Mouse (Mus musculus) urinary bladder, postnatal 10 days (tissue): ENCODE data around the gene Kif26b.

Experiments used
- DNase-seq: peaks from one replicate; pipeline ENCODE4 v3.0.0; 2022; ENCODE audit warnings: low spot score

The Kif26b gene

DNA sequence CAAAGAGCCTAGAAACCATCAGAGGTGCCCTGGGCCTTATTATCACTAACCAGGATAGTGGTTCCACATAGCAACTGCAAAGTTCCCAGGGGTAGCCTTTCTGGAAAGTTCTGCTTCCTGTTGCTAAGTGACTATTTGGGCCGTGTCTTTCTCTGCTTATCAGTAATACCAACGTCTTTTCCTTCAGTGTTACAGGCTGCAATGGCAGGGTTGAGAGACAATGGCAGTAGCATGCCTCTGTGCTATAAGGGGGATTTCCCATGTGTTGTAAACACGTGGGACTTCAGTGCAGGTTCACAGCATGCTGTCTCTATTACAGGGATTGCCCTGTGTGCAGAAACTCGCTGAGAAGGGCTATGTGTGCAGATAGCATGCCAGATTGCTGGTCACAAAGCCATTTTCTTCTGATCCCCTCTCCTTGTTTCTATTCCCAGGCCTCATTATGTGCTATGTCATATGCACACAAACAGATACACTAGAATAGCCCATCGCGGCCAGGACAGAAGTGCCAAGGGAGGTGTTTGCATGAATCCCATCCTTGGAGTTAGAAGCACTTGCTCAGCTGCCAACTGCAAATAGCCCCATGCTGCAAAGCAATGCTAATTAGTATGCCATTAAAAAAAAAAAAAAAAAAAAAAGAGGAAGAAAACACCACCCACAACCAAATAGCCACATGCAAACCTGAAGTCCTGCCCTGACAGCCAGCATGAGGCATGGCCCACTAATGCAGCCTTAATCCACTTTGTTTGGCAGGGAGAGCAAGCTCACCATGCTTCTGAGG is 384.2 kb downstream of the Kif26b start:
- DNase-seq = no peak

DNA sequence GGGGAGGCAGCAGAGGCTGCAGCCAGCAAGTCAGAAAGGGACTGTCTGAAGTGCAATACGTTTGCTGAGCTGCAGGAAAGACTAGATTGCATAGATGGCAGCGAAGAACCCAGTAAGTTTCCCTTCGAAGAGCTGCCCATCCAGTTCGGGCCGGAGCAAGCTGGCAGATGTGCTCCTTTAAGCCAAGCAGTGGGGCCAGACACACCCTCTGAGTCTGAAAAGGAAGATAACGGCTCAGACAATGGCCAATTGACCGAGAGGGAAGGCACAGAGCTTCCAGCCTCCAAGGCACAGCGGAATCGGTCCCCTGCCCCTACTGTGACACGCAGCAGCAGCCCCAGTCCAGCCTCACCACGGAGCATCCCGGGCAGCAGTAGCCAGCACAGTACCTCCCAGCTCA is 386.1 kb downstream of the Kif26b start:
- no peak for DNase-seq

DNA sequence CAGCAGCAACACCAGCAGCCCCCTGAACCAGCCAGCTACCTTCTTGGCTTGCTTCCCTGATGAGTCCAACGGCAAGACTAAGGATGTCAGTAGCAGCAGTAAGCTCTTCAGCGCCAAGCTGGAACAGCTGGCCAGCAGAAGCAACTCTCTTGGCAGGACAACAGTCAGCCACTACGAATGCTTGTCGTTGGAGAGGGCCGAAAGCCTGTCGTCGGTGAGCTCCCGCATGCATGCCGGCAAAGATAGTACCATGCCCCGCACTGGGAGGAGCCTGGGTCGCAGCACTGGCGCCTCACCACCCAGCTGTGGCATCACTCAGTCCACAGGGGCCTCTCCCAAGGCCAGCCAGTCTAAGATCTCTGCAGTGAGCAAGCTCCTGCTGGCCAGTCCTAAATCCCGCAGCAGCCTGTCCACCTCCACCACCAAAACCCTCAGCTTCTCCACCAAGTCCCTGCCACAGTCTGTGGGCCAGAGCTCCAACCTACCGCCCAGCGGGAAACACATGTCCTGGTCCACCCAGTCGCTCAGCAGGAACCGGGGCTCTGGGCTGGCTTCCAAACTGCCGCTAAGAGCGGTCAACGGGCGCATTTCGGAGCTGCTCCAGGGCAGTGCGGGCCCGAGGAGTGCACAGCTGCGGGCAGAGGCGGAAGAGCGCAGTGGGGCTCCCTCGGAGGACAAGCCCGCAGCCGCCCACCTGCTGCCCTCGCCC is 388.4 kb downstream of the Kif26b start:
- DNase-seq = no peak

DNA sequence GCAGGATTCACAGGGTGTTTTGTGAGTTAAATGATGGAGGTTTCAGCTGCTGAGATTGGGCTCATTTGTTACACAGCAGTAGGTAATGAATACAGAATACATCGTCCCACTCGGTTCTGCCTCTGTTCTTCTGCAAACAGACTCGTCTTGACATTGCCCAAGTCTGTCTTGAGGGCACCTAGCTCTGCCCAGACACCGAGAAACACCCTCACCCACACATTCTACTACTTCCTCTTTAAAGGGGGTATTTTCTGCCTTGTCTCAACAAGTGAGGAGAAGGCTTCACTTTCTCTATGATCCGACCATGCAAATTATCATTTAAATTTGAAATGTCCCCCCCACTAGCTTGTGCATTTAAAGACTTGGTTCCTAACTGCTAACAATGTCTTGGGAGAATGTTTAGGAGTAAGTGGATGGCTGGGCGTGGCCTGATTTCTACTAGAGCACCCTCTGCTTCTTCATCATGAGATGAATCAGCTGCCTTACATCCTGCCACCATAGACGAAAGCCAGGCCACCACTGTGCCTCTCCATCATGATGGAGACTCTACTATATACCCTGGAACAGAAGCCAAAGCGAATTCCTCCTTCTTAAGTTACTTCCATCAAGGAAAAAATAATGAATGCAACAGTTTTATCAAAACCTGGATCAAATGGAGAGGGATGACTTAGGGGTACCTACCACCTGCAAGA is 395.7 kb downstream of the Kif26b start:
- no peak for DNase-seq

DNA sequence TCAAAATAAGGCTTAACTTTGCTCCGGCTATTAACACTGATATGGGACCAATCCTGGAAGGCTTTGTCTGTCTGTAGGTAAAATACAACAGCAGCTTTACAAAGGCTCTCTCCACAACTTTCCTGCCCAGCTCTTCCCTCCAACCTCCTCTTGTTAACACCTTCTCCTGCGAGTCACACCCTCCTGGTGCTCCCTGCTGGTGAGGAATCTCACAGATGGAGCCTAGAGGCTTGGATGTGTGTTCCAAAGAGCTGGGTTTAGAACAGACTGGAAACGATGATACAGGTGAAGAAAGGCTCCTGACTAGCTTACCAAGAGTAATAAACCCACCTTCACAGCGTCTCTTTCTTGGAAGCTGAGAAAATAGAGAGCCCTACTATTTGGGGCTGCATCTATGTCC is 400.6 kb downstream of the Kif26b start:
- DNase-seq = no peak

DNA sequence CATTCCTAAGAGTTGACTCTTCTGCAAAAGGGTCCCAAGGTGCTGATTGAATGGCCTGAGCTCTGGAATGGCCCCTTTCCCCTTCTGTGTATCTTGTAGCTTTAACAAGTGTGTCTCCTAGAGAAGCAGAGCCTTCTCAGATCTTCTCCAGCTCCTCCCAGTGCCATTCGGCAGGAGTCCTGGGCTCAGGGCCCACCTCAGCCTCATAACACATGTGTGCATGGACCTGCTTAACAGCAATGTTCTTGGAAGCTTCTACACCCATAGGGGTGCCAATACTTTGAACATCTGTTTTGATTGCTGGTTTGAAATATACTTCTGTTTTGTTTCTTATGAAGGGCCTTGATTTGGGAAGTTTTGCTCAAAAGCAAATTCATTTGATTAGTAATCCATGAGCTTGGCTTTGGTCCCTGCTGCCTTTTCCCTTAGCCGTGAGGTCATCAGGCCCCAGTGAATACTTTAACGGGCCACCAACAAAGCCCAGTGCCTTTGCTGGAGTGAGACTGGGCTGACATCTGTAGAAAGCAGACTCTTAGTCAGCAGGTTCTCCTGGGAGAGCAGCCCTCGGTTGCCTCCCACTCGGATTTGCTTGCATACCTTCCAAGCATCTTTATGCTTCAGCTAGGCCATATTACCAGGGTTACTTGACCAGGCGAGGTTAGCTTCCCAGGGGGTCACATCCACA is 405.2 kb downstream of the Kif26b start:
- DNase-seq = no peak

DNA sequence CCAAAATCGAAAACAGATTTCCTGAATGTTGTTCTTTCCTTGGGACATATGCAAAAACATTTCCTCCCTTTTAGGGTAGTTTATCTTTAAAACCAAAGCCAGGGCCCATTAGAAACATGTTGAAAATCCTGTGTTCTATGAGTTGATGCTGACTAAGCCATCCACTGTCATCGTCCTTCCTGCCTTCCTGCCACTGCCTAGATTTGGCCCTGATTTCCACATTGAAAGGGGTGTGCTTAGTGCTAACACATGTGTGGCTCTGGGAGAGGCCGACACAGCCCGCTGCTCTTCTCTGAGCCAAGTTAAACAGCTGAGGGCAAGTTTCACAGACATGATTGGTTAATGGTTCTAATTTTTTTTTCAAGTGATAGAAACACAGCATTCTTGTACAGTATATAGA is 407.5 kb downstream of the Kif26b start:
- no peak for DNase-seq

DNA sequence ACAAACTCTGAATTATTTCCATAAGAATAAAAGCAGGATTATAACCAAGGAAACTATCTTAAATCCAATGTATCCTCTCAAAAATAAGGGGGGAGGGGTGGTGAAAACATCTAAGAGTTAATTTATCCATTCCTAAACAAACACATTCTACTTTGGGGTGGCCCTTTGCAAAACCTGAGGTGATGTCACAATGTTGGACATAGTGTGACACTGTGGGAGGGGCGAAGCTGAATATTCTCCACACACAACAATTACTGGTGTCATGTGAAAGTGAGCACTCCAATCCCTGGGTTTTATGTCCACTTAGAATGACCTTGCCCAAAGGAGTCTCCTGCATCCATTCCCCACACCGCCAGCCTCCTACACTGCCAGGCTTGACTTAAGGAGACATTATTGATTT is 408.1 kb downstream of the Kif26b start:
- DNase-seq = no peak

DNA sequence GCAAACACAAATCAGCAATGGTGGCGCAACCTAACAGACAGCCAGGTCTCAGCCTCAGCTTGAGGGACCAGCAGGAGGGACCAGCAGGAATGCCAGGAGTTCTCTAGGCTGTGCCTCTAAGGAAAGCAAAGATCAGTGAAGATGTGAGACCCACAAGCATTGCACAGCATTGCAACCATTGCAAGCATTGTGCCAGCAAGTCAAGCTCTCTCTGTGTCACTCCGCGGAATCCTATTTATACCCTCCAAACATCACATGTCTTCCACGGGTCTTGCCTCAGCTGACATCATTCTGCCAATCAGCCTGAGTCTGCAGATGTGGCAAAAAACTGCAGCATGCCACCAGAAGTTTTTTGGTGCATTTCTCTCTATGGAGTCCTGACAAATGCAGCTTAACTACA is 411.4 kb downstream of the Kif26b start:
- DNase-seq = no peak

DNA sequence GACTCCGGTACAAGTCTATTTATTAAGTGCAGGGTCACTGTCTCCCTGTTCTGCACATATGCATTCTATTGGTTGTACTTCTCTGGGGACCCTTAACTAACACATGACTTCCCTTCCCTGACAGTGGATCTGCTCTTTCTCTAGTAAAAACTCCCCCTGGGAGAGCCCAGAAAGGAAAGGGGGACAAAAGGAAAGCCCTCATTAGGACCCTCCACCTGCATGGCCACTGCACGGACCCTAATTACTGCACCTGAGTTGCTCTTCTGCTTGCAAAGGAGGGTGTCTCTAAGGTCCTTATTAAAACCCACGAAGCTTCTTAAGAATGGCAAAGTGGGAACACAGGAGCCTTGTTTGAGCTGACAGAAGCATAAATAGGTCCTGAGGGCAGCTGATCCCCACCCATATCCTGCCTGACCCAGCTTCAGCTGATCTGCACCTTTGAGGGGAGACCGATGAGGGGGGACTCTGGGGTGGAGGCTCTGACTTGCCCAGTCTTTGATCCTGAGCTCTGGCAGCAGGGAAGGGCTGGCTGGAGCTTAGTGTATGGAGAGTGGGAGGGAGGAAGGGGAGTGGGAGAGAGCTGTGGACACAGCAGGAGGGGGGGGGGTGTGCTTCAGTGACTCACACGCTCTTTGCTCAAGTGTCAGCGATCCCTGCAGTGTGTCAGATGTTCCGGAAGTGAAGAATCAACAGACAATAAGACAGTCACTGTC is 413.5 kb downstream of the Kif26b start:
- no peak for DNase-seq

DNA sequence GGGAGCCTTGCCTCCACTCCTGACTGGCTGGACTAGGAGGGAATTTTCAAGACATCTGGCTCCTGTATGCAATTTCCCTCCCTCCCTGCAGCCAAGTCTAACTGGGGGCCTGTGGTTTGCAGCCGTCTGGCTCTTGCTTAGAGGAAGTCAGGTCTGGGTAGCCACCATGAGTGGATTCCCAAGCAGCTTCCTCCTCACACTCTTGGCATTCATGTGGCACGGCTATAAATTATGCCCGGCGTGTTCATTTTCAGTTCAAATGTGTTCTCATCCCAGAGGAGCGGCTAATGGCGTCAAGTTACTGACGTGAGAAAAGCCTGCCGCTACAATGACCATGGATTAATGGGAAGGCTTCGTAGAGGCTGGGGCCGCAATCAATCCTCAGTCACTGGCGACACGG is 424.0 kb downstream of the Kif26b start:
- DNase-seq = no peak

DNA sequence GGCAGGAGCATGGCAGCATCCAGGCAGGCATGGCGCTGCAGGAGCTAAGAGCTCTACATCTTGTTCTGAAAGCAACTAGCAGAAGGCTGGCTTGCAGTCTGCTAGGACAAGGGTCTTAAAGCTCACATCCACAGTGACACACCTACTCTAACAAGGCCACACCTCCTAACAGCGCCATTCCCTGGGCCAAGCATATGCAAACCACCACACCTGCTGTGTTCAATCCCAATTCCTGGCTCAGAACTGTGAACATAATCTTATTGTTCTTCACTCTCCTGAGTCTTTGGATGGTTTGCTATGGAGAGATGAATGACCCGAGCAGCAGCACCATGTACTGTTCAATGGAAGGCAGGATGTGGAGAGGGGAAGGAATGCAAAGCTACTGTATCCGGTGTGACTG is 429.7 kb downstream of the Kif26b start:
- no peak for DNase-seq

DNA sequence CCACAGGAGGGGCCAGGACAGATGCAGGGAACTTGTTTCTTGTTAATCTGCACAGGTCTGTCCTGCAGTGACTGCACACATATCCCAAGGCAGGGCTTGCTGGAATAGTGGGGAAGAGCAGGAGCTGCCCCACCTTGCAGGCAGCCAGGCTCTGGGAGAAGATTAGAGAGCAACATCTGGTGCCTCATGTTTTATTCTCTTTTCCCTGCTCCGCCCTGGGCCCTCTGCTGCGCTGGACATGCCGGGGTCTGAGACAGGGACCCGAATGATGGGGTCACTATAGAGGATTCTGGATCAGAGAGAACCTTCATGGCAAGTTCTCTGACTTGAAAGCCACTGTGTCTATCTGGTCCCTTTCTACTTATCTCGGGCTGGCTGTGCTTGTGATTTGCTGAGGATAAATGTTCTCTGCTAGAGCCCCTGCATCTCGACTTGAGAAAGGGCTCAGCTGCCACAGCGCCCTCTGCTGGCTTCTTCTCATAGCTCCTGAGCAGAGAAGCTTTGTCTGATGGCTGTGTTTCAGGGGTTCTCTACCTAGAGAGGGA is 431.2 kb downstream of the Kif26b start:
- no peak for DNase-seq

DNA sequence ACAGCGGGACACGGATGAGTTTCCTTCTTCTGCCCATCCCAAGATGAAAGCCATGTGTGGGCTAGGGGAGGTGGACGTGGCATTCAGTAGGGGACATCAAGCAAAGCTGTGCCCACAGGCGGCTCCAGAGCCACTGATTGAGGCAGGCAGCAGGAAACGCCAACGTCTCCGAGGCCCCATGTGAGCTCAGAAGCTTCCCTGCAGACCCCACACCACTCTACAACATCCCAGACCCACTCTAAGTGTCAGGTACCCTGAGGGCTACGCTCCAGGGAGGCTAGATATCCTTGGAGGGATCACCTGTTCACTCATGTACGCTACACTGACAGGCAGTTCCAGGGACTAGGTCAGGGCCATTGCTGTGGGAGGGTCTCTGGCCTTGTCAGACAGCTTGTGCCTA is 432.7 kb downstream of the Kif26b start:
- DNase-seq = no peak

DNA sequence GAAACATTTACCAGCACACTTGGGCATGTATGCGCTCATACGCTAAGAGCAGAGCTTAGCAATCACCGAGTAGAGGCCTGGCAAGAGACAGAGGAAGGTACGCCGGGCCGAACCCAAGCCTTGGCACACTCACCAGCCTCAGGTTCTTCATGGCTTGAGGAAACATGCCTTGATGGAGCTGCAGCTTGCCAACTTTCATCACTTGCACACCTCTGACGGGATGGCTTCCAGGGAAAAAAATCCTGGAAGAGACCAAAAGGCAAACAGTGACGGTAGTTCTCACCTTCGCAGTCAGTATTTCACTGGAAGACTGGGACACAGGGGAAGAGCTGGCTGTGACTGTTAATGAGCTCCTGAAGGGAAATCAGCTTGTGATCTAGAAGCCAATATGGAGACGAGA is 443.1 kb downstream of the Kif26b start:
- DNase-seq = no peak

DNA sequence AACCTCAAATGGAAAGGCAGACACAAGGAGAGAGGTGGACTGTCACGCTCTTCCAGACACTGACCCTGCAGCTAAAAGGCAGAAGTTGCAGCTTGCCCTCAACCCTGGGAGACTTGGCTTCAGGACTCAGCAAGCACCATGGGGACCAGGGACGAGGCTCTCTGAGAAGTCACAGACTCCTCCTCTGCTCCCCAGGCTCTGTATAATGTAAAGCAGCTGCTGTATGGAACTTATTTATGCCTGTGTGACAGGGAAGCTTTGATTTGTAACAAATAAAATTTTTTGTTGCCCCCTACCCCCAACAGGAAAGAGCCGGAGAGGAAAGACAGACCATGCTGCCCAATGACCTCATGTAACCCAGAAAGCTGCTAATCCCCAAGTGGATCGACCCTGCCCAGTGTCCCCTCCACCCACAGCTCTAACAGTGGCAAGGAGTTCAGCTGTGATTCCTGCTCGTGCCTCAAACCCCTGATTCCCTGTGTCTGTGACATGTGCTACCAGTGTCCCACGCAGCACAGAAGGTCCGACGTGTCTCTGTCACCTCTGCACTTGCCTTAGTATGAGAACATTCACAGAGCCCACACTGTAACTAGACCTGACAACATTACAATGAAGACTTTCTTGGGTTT is 449.8 kb downstream of the Kif26b start:
- no peak for DNase-seq

DNA sequence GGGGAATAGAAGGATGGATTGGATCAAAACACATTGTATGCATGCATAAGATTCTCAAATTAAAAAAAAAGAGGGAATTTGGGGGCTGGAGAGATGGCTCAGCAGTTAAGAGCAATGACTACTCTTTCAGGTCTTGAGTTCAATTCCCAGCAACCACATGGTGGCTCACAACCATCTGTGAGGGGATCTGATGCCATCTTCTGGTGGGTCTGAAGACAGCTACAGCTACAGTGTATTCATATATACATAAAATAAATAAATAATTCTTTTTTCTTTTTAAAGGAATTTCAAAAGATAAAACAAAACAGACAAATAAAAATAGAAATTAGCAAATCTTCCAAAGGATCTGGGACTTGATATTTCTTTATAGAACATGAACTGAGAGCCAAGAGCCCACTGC is 451.3 kb downstream of the Kif26b start:
- DNase-seq = no peak

DNA sequence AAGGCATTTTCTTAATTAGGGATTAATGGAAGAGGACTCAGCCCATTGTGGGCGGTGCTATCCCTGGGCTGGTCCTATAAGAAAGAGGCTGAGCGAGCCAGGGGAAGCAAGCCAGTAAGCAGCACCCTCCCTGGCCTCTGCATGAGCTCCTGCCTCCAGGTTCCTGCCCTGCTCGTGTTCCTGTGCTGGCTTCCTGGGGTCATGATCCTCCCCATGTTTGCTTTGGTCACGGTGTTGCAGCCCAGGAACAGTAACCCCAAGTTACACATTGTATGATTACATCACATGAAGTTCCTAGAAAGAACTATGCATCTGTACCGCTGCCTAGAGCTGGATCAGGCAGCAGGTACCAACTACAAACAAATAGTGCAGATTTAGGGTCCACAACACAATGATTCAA is 452.7 kb downstream of the Kif26b start:
- DNase-seq = no peak

DNA sequence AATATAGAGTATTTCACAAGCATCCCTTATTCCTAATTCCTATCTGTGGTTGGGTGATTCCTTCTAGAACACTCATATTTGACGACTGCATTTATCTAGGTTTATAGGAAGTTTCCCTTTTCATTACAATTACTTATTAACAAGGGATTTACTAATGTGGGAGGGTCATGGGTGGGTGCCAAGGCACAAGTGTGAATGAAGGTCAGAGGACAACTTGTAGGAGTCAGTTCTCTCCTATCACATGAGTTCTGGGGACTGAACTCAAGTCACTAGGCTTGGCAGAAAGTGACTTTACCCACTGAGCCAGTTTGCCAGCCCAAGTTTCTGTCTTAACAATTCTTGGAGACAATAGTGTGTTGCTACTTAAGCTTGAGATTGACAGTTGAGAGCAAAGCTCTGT is 459.3 kb downstream of the Kif26b start:
- no peak for DNase-seq
